Mouse (Mus musculus): ENCODE measurements around the gene Map6. TPM values are rescaled to one million over a fixed set of nuclear protein-coding genes. Genes with fewer than 3 reads are reported as not detected.
"Not testable (repeated sequence)": the region's sequence is repeated elsewhere in the genome, so short reads cannot be mapped to it uniquely, and the experiment has no call there.

The Map6 gene
- total RNA-seq, 2 experiments from 2014 or later, result 125 to 131 TPM

GRCm38 (mm10) chr7:99352526-99353400 lies 85.5 kb downstream of the Map6 start, which contains the start of gene Serpinh1:
Serpinh1 (minus strand) TSS chr7:99353239.
- DNase-seq (ENCODE audit: low spot score in 2 of 2), result peak in 1 of 2 experiments; percentile 59

- peak; percentile 58 to 67 for DNase-seq (ENCODE audit: low spot score in 2 of 2)
Measured at GRCm38 (mm10) chr7:99355731-99356131, 88.5 kb downstream of the Map6 start.

- no peak for DNase-seq (ENCODE audit: low spot score in 2 of 2)
Measured at GRCm38 (mm10) chr7:99356244-99356930, 89.1 kb downstream of the Map6 start.

- no peak for DNase-seq (ENCODE audit: low spot score in 2 of 2)
Measured at GRCm38 (mm10) chr7:99357201-99357600, 90.0 kb downstream of the Map6 start.

- no peak for DNase-seq (ENCODE audit: low spot score in 2 of 2)
Measured at GRCm38 (mm10) chr7:99358371-99358770, 91.1 kb downstream of the Map6 start.

GRCm38 (mm10) chr7:99360021-99360802 lies 93.0 kb downstream of the Map6 start:
- DNase-seq (ENCODE audit: low spot score in 2 of 2), result peak; percentile 47 to 61

- no peak for DNase-seq (ENCODE audit: low spot score in 2 of 2)
Measured at GRCm38 (mm10) chr7:99360803-99361414, 93.7 kb downstream of the Map6 start.

GRCm38 (mm10) chr7:99362137-99362536 lies 94.9 kb downstream of the Map6 start:
- DNase-seq (ENCODE audit: low spot score in 2 of 2), result no peak

GRCm38 (mm10) chr7:99365069-99365468 lies 97.8 kb downstream of the Map6 start:
- DNase-seq (ENCODE audit: low spot score in 2 of 2), result peak; percentile 59 to 83

- no peak for DNase-seq (ENCODE audit: low spot score in 2 of 2)
Measured at GRCm38 (mm10) chr7:99366716-99367115, 99.5 kb downstream of the Map6 start.

GRCm38 (mm10) chr7:99374325-99374724 lies 107.1 kb downstream of the Map6 start:
- DNase-seq (ENCODE audit: low spot score in 2 of 2), result not testable (repeated sequence)

- peak; percentile 71 to 77 for DNase-seq (ENCODE audit: low spot score in 2 of 2)
Measured at GRCm38 (mm10) chr7:99375455-99375854, 108.2 kb downstream of the Map6 start.

GRCm38 (mm10) chr7:99378870-99379269 lies 111.6 kb downstream of the Map6 start:
- DNase-seq (ENCODE audit: low spot score in 2 of 2), result no peak

GRCm38 (mm10) chr7:99380491-99381213 lies 113.4 kb downstream of the Map6 start:
- DNase-seq (ENCODE audit: low spot score in 2 of 2), result peak in 1 of 2 experiments; percentile 56

GRCm38 (mm10) chr7:99381214-99382087 lies 114.2 kb downstream of the Map6 start, which contains the start of gene Gdpd5:
Gdpd5 (plus strand) TSS chr7:99381414.
- peak; percentile 99 for DNase-seq (ENCODE audit: low spot score in 2 of 2)

- DNase-seq (ENCODE audit: low spot score in 2 of 2), result no peak
Measured at GRCm38 (mm10) chr7:99382088-99383000, 115.1 kb downstream of the Map6 start.

GRCm38 (mm10) chr7:99383246-99383645 lies 116.0 kb downstream of the Map6 start:
- DNase-seq (ENCODE audit: low spot score in 2 of 2), result no peak

GRCm38 (mm10) chr7:99384101-99384611 lies 116.9 kb downstream of the Map6 start:
- DNase-seq (ENCODE audit: low spot score in 2 of 2), result no peak
